Mouse (Mus musculus): ENCODE data around the gene Slc18b1. TPM values are rescaled to one million over a fixed set of nuclear protein-coding genes. Genes with fewer than 3 reads are reported as not detected.
"Not testable (repeated sequence)": the region's sequence is repeated elsewhere in the genome, so short reads cannot be mapped to it uniquely, and the experiment has no call there.

Slc18b1 gene
- polyA plus RNA-seq, 1 experiment from 2014 or later, result 2.6 TPM

DNA sequence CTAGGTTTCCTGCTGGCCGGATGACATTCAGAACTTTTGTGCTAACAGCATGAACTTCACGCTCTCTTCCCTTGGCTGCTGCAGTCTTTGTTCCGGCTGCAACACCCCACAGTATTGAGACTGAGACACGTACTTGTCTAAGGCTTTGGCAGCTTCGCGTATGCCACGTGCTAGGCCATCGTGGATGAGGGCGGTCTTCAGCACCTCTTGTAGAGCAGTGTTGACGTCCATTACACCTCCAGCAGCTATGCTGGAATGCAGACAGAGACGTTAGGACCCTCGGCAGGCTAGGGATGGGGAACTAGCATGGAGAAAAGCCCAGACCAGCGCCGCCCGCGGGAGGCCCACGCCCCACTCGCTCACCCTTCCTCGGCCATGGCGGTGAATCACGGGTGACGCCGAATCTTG lies 10.2 kb upstream of the Slc18b1 start:
- peak overlapping the region; percentile 90 for H3K27ac ChIP-seq
- peaks cover 40% of the 10 kb centered on the region for H3K36me3 ChIP-seq
- H3K4me2 ChIP-seq, result peak overlapping the region; percentile 76
- not testable (repeated sequence) for H3K27me3 ChIP-seq (replicated peaks); H3K9me3 ChIP-seq (replicated peaks)
- peaks cover 53% of the 10 kb centered on the region for H3K4me1 ChIP-seq
- H3K4me3 ChIP-seq, result peak overlapping the region; percentile 77
- H3K9ac ChIP-seq, result peak overlapping the region; percentile 86
- under 1% methylated on average over 23 of the region's 23 CpGs for WGBS (ENCODE audit: insufficient replicate concordance)
- peak; percentile 23 for ATAC-seq

DNA sequence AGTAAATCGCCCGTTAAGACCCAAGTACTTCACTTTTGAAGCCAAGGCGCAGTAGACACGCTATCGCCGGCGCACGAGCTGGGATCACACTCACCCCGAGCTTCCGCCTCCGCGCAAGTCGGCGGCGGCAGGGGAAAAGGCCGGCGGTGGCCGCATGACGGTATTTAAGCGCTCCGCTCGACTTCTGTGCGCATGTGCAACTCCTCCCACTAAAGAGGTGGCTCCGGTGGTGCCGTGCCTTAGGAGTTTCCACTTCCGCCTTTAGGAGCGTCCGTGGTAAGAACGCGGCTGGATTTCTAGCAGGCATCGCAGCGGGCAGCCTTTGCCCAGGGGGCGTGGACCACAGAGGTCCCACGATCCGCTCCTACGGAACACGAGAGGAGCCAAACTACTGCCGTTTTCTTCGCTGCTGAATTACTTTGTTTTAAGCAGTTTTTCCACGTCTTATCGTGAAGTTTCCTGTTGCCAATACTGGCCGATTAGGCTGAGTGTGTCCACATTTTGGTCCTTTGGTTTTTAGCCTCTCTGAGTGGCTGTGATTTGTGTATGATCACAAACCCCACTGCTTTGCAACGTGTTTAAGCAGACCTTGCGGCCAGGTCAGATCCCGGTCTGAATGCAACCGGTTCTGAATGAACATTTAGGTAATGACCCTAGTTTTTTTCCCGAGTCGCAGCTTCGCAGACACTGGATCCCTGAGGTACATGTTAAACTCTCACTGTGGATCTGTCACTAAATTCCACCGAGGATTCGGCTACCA lies 9.5 kb upstream of the Slc18b1 start, which contains the start of gene Rps12:
TSS of gene Rps12 (minus strand) at position 214 of the 760 bp plus-strand sequence.
- under 1% methylated on average over 51 of the region's 51 CpGs for WGBS (ENCODE audit: insufficient replicate concordance)
- peak within 1 kb of the TSS; percentile 90 for H3K27ac ChIP-seq
- no peaks in the 10 kb centered on the region for H3K27me3 ChIP-seq (replicated peaks)
- H3K4me3 ChIP-seq, result peak within 1 kb of the TSS; percentile 77
- peak within 1 kb of the TSS; percentile 82 for H3K4me2 ChIP-seq
- peaks cover 40% of the 10 kb centered on the region for H3K36me3 ChIP-seq
- peaks cover 47% of the 10 kb centered on the region for H3K4me1 ChIP-seq
- peak; percentile 91 for ATAC-seq
- no peaks in the 10 kb centered on the region for H3K9me3 ChIP-seq (replicated peaks)
- H3K9ac ChIP-seq, result peak within 1 kb of the TSS; percentile 86

DNA sequence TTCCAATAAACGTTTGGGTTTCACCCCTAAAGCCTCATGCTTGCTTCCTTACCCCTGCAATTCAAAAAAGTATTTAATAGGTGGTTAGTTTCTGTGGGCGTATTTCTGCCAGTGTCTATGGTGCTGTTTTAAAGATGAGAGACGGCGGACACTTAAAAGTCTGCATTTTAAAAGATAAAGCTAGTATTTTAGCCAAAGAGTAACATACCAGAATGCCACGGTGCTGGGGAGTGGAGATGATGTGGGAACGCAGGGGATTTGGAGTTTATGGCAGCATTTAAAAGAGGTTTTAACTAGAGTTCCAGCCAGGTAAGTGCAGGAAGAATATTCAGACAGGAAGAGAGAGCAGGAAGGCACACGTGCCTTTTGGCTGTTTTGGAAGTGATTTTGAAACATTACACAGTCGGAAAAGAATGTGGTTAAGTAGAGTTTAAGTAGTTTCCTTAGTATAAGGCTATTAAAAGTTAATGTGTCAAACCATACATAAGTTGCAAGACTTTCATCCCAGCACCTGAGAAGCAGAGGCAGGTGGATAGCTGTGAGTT lies 8.7 kb upstream of the Slc18b1 start:
- H3K9me3 ChIP-seq (replicated peaks), result no peaks in the 10 kb centered on the region
- no peak for ATAC-seq
- peaks cover 40% of the 10 kb centered on the region for H3K4me1 ChIP-seq
- no peaks in the 10 kb centered on the region for H3K27me3 ChIP-seq (replicated peaks)
- H3K4me3 ChIP-seq, result peak overlapping the region; percentile 77
- 5% methylated on average over 8 of the region's 8 CpGs for WGBS (ENCODE audit: insufficient replicate concordance)
- H3K4me2 ChIP-seq, result peak overlapping the region; percentile 82
- H3K9ac ChIP-seq, result peak overlapping the region; percentile 85
- H3K36me3 ChIP-seq, result peaks cover 36% of the 10 kb centered on the region
- peak overlapping the region; percentile 90 for H3K27ac ChIP-seq

GRCm38 (mm10) chr10:23795871-23796520 lies 790 bp upstream of the Slc18b1 start:
- Histone ChIP-seq H3K4me2 (peak overlapping the region; percentile 84), H3K4me3 (no peak overlapping the region), H3K27ac (no peak overlapping the region), H3K36me3 (no peaks in the 10 kb centered on the region), H3K4me1 (peaks cover 22% of the 10 kb centered on the region), H3K9ac (no peak overlapping the region), H3K9me3 (replicated peaks) (no peaks in the 10 kb centered on the region), H3K27me3 (replicated peaks) (peaks cover 6% of the 10 kb centered on the region; the same call in 1 of the 2 replicates)
- WGBS (ENCODE audit: insufficient replicate concordance), result 63% methylated on average over 9 of the region's 9 CpGs
- ATAC-seq, result no peak

- H3K9me3 ChIP-seq (replicated peaks), result no peaks in the 10 kb centered on the region
- WGBS (ENCODE audit: insufficient replicate concordance), result 40% methylated on average over 3 of the region's 3 CpGs
- peaks cover 22% of the 10 kb centered on the region for H3K4me1 ChIP-seq
- peaks cover 6% of the 10 kb centered on the region; the same call in 1 of the 2 replicates for H3K27me3 ChIP-seq (replicated peaks)
- H3K27ac ChIP-seq, result no peak overlapping the region
- peak overlapping the region; percentile 84 for H3K4me2 ChIP-seq
- no peaks in the 10 kb centered on the region for H3K36me3 ChIP-seq
- no peak for ATAC-seq
- 0 out of 2 replicates have a peak overlapping the region, but pooled peaks have one; percentile 78 for H3K9ac ChIP-seq
- 0 out of 2 replicates have a peak overlapping the region, but pooled peaks have one; percentile 69 for H3K4me3 ChIP-seq
These were observed 820 bp downstream of the Slc18b1 start for GRCm38 (mm10) chr10:23797606-23798005.

DNA sequence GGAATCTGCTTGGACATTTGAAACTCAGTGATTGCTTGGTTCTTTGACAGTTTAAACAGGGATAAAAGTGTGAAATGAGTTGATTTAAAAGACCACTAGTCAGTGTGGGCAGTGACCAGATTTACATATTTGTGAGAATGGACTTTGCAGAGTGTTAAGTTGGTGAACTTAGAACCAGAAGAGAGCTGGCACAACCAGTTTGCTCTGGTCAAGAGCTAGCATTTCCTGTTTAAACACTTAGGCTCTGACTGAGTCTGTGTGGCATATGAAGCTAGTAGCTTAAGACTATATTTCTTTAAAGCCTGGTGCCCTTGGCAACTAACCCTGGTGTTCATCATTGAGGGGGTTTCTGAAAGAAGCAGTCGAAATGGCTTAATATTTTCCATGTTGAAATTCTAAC lies 1.4 kb downstream of the Slc18b1 start:
- H3K9me3 ChIP-seq (replicated peaks), result no peaks in the 10 kb centered on the region

GRCm38 (mm10) chr10:23799933-23800332 lies 3.1 kb downstream of the Slc18b1 start:
- WGBS (ENCODE audit: insufficient replicate concordance), result 59% methylated on average over 3 of the region's 3 CpGs
- H3K36me3 ChIP-seq, result 0 out of 2 replicates have a peak, but pooled peaks cover 1% of the 10 kb centered on the region
- no peak for ATAC-seq

More for the DNA sequence above, 1.4 kb downstream of the Slc18b1 start:
- 70% methylated on average over 1 of the region's 1 CpGs for WGBS (ENCODE audit: insufficient replicate concordance)
- Histone ChIP-seq H3K27ac (no peak overlapping the region), H3K36me3 (no peaks in the 10 kb centered on the region), H3K4me1 (peaks cover 22% of the 10 kb centered on the region), H3K4me3 (no peak overlapping the region), H3K27me3 (replicated peaks) (peaks cover 6% of the 10 kb centered on the region; the same call in 1 of the 2 replicates), H3K9ac (no peak overlapping the region), H3K4me2 (peak overlapping the region; percentile 84)
- no peak for ATAC-seq

DNA sequence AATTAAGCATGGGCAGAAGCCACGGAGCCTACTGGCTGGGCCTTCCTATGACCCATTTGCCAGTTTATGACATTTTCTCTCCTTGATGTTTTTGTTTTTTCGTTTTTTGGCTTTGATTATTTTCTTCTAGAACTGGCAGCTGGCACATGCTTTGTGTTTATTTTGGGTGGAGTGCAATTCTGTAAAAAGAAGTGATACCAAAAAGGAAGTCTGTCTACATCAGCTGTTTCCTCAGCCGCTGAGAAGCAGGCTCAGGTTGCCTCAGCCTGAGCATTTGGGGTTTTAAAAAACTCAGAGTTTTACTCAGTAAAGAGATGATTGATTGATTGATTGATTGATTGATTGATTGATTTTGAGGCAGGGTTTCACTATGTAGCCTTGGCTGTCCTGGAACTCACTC lies 6.1 kb downstream of the Slc18b1 start:
- H3K27me3 ChIP-seq (replicated peaks), result no peaks in the 10 kb centered on the region
- WGBS (ENCODE audit: insufficient replicate concordance), result 40% methylated on average over 3 of the region's 3 CpGs
- H3K27ac ChIP-seq, result no peak overlapping the region
- H3K36me3 ChIP-seq, result peaks cover 6% of the 10 kb centered on the region; the same call in 1 of the 2 replicates
- ATAC-seq, result no peak
- peaks cover 4% of the 10 kb centered on the region; the same call in 1 of the 2 replicates for H3K4me1 ChIP-seq
- H3K9ac ChIP-seq, result no peak overlapping the region
- H3K9me3 ChIP-seq (replicated peaks), result no peaks in the 10 kb centered on the region
- H3K4me2 ChIP-seq, result no peak overlapping the region
- no peak overlapping the region for H3K4me3 ChIP-seq

More at GRCm38 (mm10) chr10:23799933-23800332, 3.1 kb downstream of the Slc18b1 start:
- Histone ChIP-seq H3K9me3 (replicated peaks) (no peaks in the 10 kb centered on the region), H3K4me1 (peaks cover 22% of the 10 kb centered on the region), H3K27ac (no peak overlapping the region), H3K9ac (no peak overlapping the region), H3K27me3 (replicated peaks) (peaks cover 6% of the 10 kb centered on the region; the same call in 1 of the 2 replicates), H3K4me3 (no peak overlapping the region), H3K4me2 (no peak overlapping the region)

GRCm38 (mm10) chr10:23804665-23805064 lies 7.9 kb downstream of the Slc18b1 start:
- Histone ChIP-seq H3K9ac (no peak overlapping the region), H3K4me2 (no peak overlapping the region), H3K27ac (no peak overlapping the region), H3K9me3 (replicated peaks) (no peaks in the 10 kb centered on the region), H3K4me1 (no peaks in the 10 kb centered on the region), H3K4me3 (no peak overlapping the region), H3K36me3 (peaks cover 6% of the 10 kb centered on the region; the same call in 1 of the 2 replicates), H3K27me3 (replicated peaks) (no peaks in the 10 kb centered on the region)
- ATAC-seq, result no peak
- WGBS (ENCODE audit: insufficient replicate concordance), result 64% methylated on average over 3 of the region's 3 CpGs

DNA sequence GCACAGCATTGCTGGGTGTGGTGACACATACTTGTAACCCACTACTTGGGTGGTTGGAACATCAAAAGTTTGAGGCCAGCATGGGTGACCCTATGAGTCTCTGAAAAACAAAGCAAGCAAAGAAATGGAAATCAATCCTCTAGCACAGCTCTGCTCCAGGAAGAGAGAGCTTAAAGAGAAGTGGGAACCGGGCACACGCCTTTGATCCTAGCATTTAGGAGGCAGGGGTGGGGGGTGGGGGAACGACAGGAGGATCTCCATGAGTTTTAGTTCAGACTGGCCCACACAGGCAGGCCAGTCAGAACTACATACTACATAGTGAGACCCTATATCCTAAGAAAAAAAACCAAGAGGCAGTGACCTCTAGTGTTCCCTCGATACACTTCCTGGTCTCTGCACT lies 9.4 kb downstream of the Slc18b1 start:
- peaks cover 6% of the 10 kb centered on the region; the same call in 1 of the 2 replicates for H3K36me3 ChIP-seq
- no peak overlapping the region for H3K4me2 ChIP-seq
- no peak overlapping the region for H3K4me3 ChIP-seq
- H3K4me1 ChIP-seq, result no peaks in the 10 kb centered on the region
- H3K27ac ChIP-seq, result no peak overlapping the region
- ATAC-seq, result no peak
- H3K27me3 ChIP-seq (replicated peaks), result no peaks in the 10 kb centered on the region
- H3K9me3 ChIP-seq (replicated peaks), result no peaks in the 10 kb centered on the region
- H3K9ac ChIP-seq, result no peak overlapping the region
- 60% methylated on average over 4 of the region's 4 CpGs for WGBS (ENCODE audit: insufficient replicate concordance)

DNA sequence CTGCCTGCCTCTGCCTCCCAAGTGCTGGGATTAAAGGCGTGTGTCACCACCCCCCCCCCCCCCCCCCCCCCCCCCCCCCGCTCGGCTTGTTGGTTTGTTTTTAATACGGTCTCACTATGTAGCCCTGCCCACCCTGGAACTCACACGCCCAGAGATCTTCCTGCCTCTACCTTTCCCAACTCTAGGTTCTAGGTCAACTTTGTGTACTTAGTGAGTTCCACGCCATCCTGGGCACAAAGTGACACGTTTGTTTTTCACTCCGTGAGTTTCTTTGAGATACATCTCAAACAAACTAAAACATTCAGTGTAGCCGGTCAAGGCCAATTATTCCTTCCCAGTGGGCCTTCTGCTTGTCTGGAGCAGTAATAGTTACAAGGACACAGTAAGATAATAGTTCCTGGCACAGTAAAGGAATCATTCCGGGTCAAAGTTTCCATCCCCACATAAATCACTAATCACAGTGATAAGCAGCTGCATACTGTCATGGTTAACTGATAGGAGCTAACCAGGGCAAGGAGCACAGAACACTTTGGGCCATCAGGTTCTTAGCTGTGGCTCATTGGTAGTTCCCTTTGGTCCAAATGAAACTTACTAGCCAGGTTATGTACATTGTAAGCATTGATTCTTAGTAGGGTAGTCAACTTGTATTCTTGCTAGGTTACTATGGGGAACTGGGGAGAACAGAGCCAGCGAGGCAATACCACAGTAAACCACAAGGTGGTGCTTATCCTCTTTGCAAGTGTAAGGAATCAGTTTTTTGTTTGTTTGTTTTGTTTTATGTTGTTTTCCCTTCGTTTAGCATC lies 15.1 kb downstream of the Slc18b1 start:
- H3K9ac ChIP-seq, result no peak overlapping the region
- WGBS (ENCODE audit: insufficient replicate concordance), result 50% methylated on average over 8 of the region's 12 CpGs
- ATAC-seq, result no peak
- no peak overlapping the region for H3K4me3 ChIP-seq
- H3K4me2 ChIP-seq, result no peak overlapping the region
- H3K27me3 ChIP-seq (replicated peaks), result no peaks in the 10 kb centered on the region
- H3K36me3 ChIP-seq, result no peaks in the 10 kb centered on the region
- H3K27ac ChIP-seq, result no peak overlapping the region
- no peaks in the 10 kb centered on the region for H3K4me1 ChIP-seq
- H3K9me3 ChIP-seq (replicated peaks), result no peaks in the 10 kb centered on the region

Measured in liver, embryonic 12.5 days (tissue).